Mouse (Mus musculus): ENCODE data around the gene Slc6a20b.

The Slc6a20b gene

GRCm38 (mm10) chr9:123589240-123589910 lies 43.0 kb downstream of the Slc6a20b start:
- no peak for DNase-seq (ENCODE audit: low read depth)

GRCm38 (mm10) chr9:123577360-123578192 lies 54.8 kb downstream of the Slc6a20b start:
- DNase-seq (ENCODE audit: low read depth), result no peak

GRCm38 (mm10) chr9:123554599-123554998 lies 77.8 kb downstream of the Slc6a20b start:
- DNase-seq (ENCODE audit: low read depth), result no peak

Data from naive thymus-derived CD4-positive, alpha-beta T cell, adult 2 months (primary cell).